Mouse (Mus musculus) stomach, postnatal 0 days (tissue): ENCODE measurements around the gene Ldah. TPM values are rescaled to one million over a fixed set of nuclear protein-coding genes. Genes with fewer than 3 reads are reported as not detected.

Source experiments
- ATAC-seq: fragments of 200-750 bp; cut with Nextera tagmentation; 2 replicates; pipeline ENCODE4 v1.8.0; 2017; ENCODE audit not compliant: low FRiP score, low TSS enrichment
- DNase-seq: peaks from one replicate; pipeline ENCODE4 v3.0.0-alpha.2; 2016; ENCODE audit warnings: low spot score
- H3K27ac ChIP-seq: fragments of 300-500 bp; sonication (generic); replicated peaks from 2 replicates; pipeline ENCODE4 v1.5.1; 2014; ENCODE audit warnings: mild to moderate bottlenecking, control low read depth
- H3K27me3 ChIP-seq: fragments of 300-500 bp; sonication (generic); 2 replicates; pipeline ENCODE4 v1.6.1; 2014; ENCODE audit warnings: low read length; ENCODE audit not compliant: control insufficient read depth, insufficient read depth
- H3K36me3 ChIP-seq: fragments of 300-500 bp; sonication (generic); 2 replicates; pipeline ENCODE4 v1.6.1; 2014; ENCODE audit warnings: low read length, mixed read lengths; ENCODE audit not compliant: control insufficient read depth, insufficient read depth
- H3K4me1 ChIP-seq: fragments of 300-500 bp; sonication (generic); replicated peaks from 2 replicates; pipeline ENCODE4 v1.6.1; 2014; ENCODE audit warnings: antibody characterized with exemption; ENCODE audit not compliant: control insufficient read depth, insufficient read depth
- H3K4me2 ChIP-seq: fragments of 300-500 bp; sonication (generic); replicated peaks from 2 replicates; pipeline ENCODE4 v1.6.1; 2014; ENCODE audit warnings: low read depth, mild to moderate bottlenecking, control low read depth, moderate library complexity
- H3K4me3 ChIP-seq: fragments of 300-500 bp; sonication (generic); 2 replicates; pipeline ENCODE4 v1.5.1; 2014; ENCODE audit warnings: low read depth, low read length, control low read depth
- H3K9ac ChIP-seq: fragments of 300-500 bp; sonication (generic); 2 replicates; pipeline ENCODE4 v1.6.1; 2014; ENCODE audit warnings: mild to moderate bottlenecking, low read length, control low read depth, mixed read lengths
- H3K9me3 ChIP-seq: fragments of 300-500 bp; sonication (generic); 2 replicates; pipeline ENCODE4 v1.6.1; 2016; ENCODE audit warnings: low read length; ENCODE audit not compliant: control insufficient read depth
- CTCF ChIP-seq: IDR thresholded peaks from 2 replicates; pipeline ENCODE4 v1.5.1; 2016; ENCODE audit warnings: antibody characterized with exemption, low read depth, mild to moderate bottlenecking, moderate library complexity
- EP300 ChIP-seq: optimal IDR thresholded peaks from 2 replicates; pipeline ENCODE3; 2016; ENCODE audit warnings: antibody characterized with exemption
- WGBS: fragments of 180-500 bp; shearing (Covaris S2); extraction: QIAGEN DNeasy Blood & Tissue Kit; methylation state at CpG from one replicate; pipeline ENCODE4 v1.1.7; 2014; 5-methylcytosine and 5-hydroxymethylcytosine counted together
- polyA plus RNA-seq: library from polyadenylated mRNA; unstranded; fragments of >200 nt; fragmentation: Nextera tagmentation; extraction: Ambion mirVana; gene quantifications from 2 replicates; pipeline ENCODE4 v1.2.1, GENCODE M21; 2015

Gene Ldah
- polyA plus RNA-seq, 1 experiment from 2014 or later: 64.2 TPM

DNA sequence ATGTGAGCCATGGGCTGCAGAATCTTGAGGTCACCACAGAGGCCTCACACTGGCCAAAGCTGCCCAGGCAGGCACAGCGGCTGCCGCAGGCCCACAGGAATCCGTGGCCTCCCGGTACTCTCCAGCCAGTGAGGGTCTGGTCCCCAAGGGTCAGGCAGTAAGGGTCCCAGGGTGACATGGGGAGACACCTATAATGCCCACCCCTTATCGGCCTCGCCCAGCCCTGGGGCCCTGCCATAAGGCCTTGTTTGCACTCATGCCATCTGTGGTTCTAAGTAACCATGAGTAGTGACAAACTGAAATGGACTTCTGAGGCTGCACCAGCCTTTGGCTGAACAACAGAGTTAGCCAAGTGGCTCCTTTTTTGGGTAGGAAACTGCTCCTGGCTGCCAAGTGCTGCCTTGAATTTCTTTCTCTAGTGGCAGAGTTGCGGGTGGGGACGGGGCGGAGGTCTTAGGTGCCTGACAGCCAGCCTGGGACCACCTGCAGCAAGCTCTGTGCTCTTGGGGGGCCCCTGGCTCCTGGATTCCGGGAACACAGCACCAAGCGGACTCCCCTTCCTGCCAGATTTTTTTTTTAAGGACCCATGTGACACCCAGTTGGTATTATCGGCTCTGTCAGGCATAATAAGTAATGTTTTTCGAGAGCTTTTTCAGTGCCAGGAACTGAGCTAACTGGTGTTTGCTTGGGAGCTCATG is 117.5 kb downstream of the Ldah start:
- no peak overlapping the region for H3K9ac ChIP-seq
- H3K4me2 ChIP-seq: no peak overlapping the region
- ATAC-seq: no peak
- no peaks in the 10 kb centered on the region for H3K9me3 ChIP-seq
- no peaks in the 10 kb centered on the region for H3K4me1 ChIP-seq
- no peak for DNase-seq
- TF ChIP-seq EP300 (no peak), CTCF (no peak)
- H3K4me3 ChIP-seq: no peak overlapping the region
- no peaks in the 10 kb centered on the region for H3K27me3 ChIP-seq
- 84% methylated on average over 13 of the region's 13 CpGs for WGBS
- peak overlapping the region; percentile 46; the same call in 1 of the 2 replicates for H3K27ac ChIP-seq
- H3K36me3 ChIP-seq: peaks cover 8% of the 10 kb centered on the region; the same call in 1 of the 2 replicates

DNA sequence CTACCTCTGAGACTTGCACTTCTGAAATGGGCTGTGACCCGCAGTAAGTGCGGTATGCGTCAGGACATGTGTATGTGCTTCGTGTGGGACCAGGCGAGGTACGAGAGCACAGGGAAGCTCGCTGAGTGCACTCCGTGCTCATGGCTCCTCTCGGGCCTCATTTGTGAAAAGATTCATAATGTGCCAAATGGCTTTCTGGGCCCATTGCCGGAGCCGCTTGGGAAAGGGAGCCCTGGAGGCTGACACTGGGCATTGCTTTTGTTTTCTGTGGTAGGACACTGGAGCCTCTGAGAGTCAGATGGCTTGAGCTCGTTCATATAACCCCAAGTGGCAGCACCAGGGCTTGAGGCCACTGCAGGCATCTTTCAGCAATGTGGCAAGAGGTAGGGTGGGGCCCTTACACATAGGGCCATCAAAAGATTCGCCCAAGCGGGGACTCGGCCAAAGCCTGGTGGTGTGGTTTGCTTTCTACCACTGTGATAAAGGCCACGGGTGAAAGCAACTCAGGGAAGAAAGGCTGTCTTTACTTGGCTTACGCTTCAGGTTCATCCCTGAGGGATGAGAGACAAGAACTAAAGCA is 118.1 kb downstream of the Ldah start:
- peaks cover 8% of the 10 kb centered on the region; the same call in 1 of the 2 replicates for H3K36me3 ChIP-seq

DNA sequence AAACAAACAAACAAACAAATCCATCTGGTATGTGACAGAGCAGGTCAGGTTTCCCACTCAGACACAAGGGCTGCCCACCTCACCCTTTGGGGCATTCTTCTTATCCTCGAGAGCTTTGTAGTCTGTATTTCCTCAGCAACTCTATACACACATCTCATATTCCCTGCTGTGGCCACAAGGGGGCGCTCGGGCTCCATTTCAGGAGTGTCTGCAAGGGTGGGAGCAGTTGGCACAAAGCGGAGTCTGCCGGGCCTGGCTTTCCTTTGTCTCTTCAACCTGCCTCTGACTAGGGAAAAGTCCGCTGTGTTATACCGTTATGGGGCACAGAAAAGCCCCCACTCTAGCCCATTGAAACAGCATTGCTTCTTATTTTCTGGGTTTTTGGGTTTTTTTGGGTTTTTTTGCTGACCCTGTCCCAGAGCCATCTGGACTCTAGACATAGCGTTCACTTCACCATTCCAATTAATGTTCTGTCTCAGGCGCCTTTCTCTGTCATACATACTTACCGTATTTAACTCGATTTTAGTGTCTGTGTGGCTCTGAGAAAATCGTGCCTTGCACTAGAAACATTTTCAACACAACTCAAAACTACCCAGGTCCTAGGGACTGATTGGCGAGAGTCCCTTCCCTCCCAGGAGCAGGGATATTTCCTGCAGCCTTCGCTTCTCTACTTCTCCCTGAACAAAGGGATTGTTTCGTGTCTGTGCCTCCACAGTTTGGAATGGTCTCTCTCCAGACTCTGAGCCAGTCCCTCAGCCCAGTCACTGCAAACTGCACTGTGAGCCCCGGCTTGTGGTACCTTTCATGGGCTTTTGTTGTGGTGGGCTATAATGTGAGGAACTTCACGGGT is 119.1 kb downstream of the Ldah start:
- Histone ChIP-seq H3K27me3 (no peaks in the 10 kb centered on the region), H3K27ac (peak overlapping the region; percentile 49; the same call in 1 of the 2 replicates), H3K4me1 (0 out of 2 replicates have a peak, but pooled peaks cover 3% of the 10 kb centered on the region), H3K4me2 (no peak overlapping the region), H3K9me3 (no peaks in the 10 kb centered on the region), H3K9ac (no peak overlapping the region), H3K4me3 (no peak overlapping the region), H3K36me3 (peaks cover 2% of the 10 kb centered on the region; the same call in 1 of the 2 replicates)
- ATAC-seq (peak; percentile 78), DNase-seq (peak; percentile 94)
- TF ChIP-seq CTCF (peak; percentile 99), EP300 (no peak)
- 37% methylated on average over 17 of the region's 17 CpGs for WGBS

More for the DNA sequence above, 118.1 kb downstream of the Ldah start:
- no peak for TF ChIP-seq CTCF
- TF ChIP-seq EP300: no peak
- 72% methylated on average over 17 of the region's 17 CpGs for WGBS
- ATAC-seq (no peak), DNase-seq (no peak)
- Histone ChIP-seq H3K4me1 (0 out of 2 replicates have a peak, but pooled peaks cover 2% of the 10 kb centered on the region), H3K27ac (peak overlapping the region; percentile 46), H3K9me3 (no peaks in the 10 kb centered on the region), H3K4me2 (no peak overlapping the region), H3K27me3 (no peaks in the 10 kb centered on the region), H3K4me3 (no peak overlapping the region), H3K9ac (no peak overlapping the region)

DNA sequence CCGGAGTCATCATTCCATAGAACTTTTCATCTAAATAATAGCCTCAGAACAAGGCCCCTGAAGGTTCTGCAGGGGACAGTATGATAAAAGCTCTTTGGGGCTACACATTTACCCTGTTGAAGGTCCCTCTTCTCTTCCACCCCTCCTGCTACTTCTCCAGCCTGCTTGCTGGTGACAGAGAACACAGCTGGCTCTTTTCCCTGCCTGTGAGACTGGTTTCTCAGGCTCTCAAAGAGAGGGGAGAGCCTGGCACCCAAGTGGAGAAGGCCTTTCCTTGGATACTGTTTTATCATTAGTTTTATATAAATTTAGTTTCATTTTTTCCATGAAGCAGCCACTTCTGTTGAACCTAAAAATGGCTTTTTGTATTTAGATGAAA is 119.8 kb downstream of the Ldah start:
- TF ChIP-seq CTCF: no peak
- no peak for TF ChIP-seq EP300
- no peak for ATAC-seq

DNA sequence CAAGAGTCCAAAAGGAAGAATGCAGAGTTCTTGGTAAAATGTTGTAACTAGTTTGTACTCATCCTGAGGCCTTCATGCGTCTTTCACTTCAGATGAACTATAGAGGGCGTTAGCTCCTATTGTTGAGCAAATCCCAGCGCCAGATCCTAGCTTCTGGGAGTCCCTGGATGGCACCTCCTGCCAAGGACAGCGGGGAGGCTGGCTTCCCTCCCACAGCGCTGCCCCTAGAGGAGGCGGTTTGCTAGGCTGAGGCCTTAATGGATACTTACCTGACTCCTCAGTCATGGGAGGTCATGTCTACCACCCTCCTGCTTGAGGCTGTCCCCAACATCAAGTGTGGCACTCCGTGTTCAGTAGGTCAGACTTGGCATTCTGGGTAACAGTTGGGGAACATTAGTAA is 121.3 kb downstream of the Ldah start:
- Histone ChIP-seq H3K4me2 (no peak overlapping the region), H3K27me3 (no peaks in the 10 kb centered on the region), H3K9ac (no peak overlapping the region), H3K27ac (no peak overlapping the region), H3K4me1 (0 out of 2 replicates have a peak, but pooled peaks cover 3% of the 10 kb centered on the region), H3K4me3 (no peak overlapping the region), H3K9me3 (no peaks in the 10 kb centered on the region), H3K36me3 (no peaks in the 10 kb centered on the region; the same call in 1 of the 2 replicates)
- ATAC-seq: no peak
- no peak for DNase-seq
- TF ChIP-seq EP300 (no peak), CTCF (peak; percentile 45)
- WGBS: 92% methylated on average over 7 of the region's 7 CpGs

More for the DNA sequence above, 119.8 kb downstream of the Ldah start:
- peaks cover 2% of the 10 kb centered on the region; the same call in 1 of the 2 replicates for H3K36me3 ChIP-seq
- no peak for DNase-seq
- H3K4me2 ChIP-seq: no peak overlapping the region
- H3K4me1 ChIP-seq: 0 out of 2 replicates have a peak, but pooled peaks cover 3% of the 10 kb centered on the region
- H3K27me3 ChIP-seq: no peaks in the 10 kb centered on the region
- H3K9me3 ChIP-seq: no peaks in the 10 kb centered on the region
- H3K4me3 ChIP-seq: no peak overlapping the region
- H3K9ac ChIP-seq: no peak overlapping the region
- WGBS: 77% methylated on average over 1 of the region's 1 CpGs
- peak overlapping the region; percentile 49; the same call in 1 of the 2 replicates for H3K27ac ChIP-seq
